Mouse (Mus musculus) inflammation-experienced regulatory T-cells, adult 6 months (primary cell): ENCODE measurements around the gene Zkscan14. TPM values are rescaled to one million over a fixed set of nuclear protein-coding genes. Genes with fewer than 3 reads are reported as not detected.

Source experiments
- ATAC-seq: one replicate; pipeline ENCODE4 v1.8.0; 2017
- polyA plus RNA-seq, 3 experiments: library from polyadenylated mRNA; unstranded; fragments of 100-300 nt; shearing (Covaris generic); gene quantifications; one replicate each; pipeline ENCODE4 v1.2.1; 2017

Gene Zkscan14
- polyA plus RNA-seq, 3 experiments from 2014 or later = 13.9 to 23.1 (median 20.1) TPM

DNA sequence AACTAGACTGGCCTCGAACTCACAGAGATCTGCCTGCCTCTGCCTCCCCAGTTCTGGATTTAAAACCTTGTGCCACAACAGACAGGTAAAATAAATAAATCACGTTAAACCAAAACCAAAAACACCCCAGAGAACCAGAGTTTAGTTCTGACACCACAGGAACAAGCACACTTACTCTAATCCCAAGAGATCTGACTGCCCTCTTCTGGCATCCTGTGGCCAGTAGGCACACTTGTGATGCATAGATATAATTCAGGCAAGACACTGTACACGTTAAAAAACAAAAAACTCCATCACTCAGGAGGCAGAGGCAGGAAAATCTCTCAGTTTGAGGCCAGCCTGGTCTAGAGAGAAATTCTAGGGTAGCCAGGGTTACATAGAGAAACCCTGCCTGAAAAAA is 778 bp upstream of the Zkscan14 start:
- ATAC-seq = no peak

DNA sequence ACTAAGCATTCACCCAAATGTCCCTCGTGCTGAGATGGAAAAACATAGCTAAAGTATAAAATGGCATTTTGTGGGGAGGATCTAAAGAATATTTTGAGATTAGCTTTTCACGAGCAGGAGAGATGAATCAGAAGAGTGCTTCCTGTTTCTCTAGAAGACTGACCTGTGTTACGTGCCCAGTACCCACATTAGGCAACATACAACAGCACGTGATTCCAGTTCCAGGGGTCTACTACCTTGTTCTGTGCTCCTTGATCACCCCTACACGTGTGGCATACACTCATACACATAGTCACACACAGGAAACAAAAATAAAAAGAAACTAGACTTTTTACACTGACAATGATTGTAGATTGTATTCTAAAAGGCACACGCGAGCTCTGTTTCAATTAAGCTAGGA is 1.3 kb downstream of the Zkscan14 start:
- ATAC-seq = no peak

DNA sequence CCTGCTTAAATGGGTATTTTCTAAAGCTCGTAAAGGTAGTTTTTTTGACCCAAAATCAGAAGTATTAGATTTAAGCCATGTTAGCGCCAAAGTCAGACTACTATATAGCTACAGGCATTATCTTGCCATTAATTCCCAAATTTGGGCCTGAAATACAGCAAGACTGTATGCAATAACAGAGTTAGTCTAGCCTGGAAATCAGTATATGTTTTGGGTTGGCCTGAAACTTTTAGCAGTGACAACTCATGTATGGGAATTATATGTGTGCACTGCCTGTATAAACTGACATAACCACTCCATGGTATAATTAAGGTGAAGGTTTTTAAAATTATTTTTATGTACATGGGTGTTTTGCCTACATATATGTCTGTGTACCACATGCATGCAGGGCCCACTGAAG is 9.7 kb downstream of the Zkscan14 start, which contains the start of gene Atp5j2:
TSS of gene Atp5j2 (minus strand) at position 101 of the 400 bp plus-strand sequence.
- ATAC-seq = no peak

DNA sequence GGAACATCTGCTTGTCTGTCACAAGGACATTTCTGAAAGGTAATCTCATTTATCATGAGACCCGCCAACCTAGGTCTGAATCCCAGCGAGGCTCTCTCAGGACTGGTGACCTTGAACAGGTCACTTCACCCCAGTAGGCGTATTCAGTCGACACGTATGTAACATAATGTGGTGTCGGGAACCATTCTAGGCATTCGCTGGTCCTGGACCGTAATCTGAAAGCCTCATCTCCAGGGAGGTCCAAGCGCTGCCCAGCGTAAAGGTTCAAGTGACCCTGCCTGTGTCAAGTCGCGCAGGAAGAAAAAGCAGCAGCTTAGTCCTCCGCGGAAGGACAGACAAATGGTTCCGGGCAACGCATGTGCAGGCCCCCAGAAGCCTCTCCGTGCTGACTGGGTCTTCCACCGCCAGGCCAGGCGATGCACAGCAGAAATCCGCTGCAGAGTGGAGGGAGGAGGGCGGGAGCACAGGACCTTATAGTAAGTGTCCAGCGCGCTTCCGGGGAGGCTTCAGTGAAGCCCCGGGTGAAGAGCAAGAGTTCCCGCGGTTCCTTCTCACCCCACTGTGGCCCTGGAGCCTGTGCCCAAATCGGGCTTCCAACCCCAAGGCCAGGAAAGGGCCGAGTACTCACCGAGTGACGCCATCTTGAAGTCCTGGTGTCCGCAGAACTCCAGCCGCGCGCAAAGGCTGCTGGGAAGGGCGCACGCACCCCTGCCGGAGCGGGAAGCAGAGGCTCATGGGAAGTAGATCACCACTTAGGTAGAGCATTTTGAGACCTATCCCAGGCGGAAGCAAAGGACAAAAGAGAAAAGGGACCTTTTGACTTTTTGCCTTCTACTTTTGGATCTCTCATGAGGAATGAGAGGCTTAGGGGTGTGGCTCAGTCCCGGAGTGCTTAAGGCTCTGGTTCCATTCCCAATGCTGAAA is 10.5 kb downstream of the Zkscan14 start:
- ATAC-seq = peak; percentile 85

DNA sequence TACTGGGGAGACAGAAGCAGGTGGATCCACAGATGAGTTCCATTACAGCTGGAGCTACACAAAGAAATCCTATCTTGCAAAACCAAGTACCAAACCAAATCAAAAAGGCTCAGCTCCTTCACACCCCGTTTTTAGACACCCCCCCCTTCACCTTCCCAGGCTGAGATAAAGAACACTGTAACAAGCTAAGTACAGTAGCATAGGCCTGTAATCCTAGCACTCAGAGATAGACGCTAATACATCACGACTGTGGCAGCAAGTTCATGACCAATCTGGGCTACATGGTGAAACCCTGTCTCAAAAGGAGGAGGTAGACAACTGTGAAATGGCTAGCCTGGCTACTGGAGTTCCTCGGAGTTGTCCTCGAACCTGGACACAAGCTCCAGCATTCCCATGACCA is 11.3 kb downstream of the Zkscan14 start:
- no peak for ATAC-seq

DNA sequence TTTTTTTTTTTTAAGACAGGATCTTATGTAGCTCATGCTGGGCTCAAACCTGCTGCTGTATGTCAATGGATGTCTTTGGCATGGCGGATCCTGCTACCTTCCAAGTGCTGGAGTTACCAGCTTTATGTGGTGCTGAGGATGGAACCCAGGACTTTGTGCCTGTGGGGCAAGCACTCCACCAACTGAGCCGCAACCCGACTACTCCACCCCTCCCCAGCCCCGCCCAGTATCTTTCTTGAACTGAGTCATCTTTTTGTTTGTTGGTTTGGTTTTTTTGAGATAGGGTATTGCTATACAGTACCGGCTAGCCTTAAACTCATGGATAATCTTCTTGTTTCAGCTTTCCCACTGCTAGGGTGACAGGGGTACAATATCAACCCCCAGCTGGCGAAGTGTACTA is 12.3 kb downstream of the Zkscan14 start:
- ATAC-seq = no peak

DNA sequence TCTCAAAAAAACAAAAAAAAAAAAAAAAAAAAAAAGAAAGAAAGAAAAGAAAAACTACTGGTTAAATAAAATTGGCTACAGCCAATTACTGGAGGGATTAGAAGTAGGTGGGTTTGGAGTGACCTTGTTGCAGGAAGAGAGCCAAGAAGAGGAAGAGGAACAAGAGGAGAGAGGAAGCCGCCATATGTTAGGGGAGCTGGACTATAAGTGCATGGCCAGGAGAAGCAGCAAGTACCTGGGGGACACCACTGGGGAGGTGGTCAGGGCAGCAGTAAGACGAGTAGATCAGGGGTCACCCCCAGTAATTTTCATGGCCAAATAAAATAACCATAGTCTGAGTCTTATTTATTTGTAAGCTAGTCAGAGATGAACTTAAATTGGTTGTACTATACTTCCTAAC is 16.4 kb downstream of the Zkscan14 start:
- ATAC-seq = no peak

DNA sequence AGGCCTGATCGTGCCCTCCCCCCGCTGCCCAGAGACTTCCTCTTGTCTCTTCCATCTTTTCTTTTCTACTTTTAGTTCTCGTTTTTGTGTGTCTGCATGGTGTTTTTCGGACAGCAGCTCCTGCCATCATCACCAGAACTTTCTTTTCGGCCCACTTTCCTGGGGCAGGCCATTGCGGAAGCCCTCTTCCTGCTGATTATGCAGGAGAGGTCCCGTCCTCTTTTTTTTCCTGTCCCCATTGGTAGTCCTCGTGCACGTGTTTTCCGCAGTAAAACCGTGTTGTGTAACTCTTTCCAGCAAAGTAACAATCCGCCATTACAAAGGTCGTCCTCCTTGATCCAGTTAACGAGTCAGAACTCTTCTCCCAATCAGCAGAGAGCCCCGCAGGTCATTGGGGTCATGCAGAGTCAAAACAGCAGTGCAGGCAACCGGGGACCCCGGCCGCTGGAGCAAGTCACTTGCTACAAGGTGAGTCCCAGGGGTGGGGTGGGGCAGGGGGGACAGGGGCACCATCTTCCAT is 23.1 kb downstream of the Zkscan14 start:
- ATAC-seq = no peak

DNA sequence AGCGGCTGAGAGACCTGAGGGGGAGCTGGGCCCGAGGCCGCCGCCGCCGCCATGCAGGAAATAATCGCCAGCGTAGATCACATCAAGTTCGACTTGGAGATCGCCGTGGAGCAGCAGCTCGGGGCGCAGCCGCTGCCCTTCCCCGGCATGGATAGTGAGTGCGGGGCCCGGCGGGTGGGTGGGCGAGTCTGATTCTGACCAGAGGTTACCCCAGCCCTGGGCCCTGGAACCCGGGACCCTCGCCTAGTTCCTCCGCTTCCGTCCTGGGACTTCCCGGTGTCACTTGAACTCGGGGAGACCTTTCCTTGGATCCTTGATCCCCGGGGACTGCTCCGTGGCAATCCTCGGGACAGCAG is 34.4 kb downstream of the Zkscan14 start:
- ATAC-seq = no peak

DNA sequence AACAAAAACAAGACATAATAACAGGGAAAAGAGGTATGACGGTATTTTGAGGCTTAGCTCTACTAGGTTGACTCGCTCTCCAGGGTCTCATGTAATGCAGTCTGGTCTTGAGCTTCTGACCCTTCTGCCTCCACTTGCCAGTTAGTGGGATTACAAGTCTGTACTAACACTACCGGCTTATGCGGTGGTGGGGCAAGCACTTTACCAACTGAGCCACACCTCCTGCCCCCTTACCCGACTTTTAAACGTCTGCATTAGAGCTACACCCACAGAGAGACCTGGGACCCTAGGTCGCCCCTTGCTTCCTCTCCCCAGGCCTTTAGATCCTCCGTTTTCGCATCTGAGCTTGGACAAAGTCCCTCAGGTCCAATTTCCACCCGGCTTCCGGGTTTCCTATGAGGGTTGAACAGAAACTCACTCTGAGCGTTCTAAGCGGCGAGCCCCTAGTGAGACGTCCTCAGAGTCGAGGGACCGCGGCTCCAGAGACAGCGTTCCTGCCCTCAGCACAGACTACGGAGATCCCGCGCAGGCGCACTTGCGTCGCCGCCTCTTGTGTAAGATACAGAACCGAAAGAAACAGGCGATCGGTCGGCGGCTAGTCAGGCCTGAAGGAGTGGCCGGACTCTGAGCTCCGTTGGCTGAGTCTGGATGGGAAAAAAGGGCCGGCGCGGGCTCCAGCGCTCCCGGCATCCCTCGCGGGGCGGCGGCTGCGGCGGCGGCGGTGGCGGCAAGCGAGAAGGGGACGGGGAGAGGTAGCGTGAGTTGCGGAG is 34.9 kb downstream of the Zkscan14 start, which contains the start of the genes Ptcd1 and Cpsf4:
TSS of gene Ptcd1 (minus strand) at position 573 of the 770 bp plus-strand sequence.
TSS of gene Cpsf4 (plus strand) at position 678 of the 770 bp plus-strand sequence.
- ATAC-seq = peak; percentile 94

DNA sequence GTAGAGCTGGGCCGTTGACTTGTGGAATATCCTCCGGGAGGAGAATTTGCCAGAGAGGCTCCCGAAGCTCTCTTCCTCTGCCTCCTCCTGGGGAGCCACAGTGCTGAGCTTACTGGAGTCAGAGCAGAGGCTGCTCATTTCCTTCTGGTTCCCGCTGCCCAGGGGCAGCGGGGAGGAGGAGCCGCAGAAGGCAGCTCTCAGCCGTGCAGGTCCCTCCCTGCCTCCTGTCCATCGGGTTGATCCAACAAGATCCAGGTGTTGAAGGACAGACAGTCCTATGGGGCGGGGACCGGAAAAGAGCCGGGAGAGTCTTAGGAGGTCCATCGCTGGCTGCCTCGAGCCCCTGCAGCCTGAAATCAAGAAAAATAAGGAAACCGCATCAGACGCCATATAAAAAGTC is 36.5 kb downstream of the Zkscan14 start:
- no peak for ATAC-seq

DNA sequence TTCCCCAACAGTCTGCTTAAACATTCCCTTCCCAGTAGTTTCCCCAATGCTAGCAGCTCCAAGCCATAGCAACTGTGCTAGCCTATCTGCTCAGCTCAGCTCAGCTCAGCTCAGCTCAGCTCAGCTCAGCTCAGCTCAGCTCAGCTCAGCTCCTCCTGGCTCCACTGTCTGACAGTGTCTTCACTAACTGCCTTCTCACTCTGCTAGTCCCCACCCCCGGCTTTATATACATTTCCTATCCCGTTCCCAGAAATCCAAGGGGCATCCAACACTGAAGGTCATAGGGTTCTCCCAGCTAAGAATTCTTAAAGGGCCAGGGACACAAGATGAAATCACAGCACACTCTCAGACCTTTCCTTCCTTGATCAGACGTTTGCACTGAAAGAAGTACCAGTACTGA is 37.0 kb downstream of the Zkscan14 start:
- ATAC-seq = no peak

DNA sequence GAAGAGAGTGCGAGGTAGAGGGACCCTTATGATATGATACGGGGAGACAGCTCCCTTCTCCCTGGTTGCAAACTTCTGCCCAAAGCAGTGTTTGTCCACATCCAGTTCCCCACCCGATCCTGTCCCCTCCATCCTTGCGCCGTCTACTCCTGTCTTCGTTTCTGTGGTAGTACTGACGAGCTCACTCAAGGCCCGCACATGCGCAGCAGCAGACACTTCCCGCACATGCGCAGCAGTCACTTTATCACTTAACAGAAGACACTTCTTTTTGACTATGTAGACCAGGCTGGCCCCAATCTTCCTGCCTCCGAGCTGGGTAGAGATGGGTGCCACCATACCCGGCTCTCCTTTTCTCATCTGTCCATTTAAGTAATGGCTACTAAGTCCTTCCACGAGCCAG is 40.3 kb downstream of the Zkscan14 start:
- no peak for ATAC-seq

DNA sequence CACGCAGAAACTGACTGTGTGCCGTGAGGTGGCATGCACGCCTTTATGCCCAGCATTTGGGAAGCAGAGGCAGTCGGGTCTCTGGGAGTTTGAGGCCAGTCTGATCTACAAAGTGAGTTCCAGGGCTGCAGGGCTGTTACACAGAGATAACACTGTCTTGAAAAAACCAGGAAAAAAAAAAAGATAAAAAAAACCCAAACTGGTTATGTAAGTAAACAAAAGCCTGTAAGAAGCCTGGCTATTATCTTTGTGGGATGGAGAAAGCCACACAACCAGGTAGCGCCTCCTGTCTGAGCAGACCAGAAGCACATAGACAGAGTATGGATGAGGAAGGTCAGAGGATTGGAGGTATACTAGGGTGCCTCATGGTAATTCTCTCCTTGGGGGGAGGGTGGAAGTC is 49.0 kb downstream of the Zkscan14 start:
- ATAC-seq = no peak

DNA sequence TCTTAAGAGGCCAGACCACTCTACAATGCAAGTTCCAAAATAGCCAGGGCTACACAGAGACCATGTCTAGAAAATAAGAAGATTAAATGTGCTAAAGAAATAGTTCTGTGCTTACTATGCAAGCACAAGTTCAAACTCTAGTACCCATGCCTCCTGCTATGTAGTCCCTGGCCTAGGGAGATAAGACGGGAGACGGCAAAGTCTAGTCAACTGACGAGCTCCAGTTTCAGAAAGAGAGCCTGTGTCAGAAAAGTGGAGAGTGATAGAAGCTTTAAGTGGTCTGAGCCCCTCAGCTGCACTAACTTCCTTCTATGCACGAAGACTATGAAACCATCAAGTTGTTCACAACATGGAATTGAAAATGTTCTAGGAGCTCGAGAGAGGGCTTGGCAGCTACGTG is 52.4 kb downstream of the Zkscan14 start:
- ATAC-seq = no peak

DNA sequence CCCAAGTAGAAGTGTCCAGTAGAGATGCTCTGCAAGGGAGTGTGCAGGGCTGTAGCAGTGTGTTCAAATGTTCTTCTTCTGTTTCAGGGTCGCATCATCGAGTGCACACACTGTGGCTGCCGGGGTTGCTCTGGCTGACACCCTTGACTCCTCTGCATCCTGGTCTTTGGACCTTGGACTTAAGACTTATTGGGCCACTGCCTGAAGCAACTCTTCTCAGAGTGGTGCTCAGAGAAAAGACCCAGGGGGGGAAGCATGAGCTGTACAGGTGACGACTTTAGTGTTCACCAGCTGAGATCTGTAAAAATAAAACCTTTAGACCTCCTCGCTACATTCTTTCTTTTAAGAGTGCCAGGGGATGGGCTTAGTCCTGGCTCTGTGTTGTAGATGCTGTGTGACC is 53.9 kb downstream of the Zkscan14 start:
- no peak for ATAC-seq

Other genes starting within 250 kb of the Zkscan14 start
- gene Smurf1, start 236.0 kb downstream of the Zkscan14 start, polyA plus RNA-seq = 1 to 10 TPM; 2.7 to 6.8 (median 5.4) TPM
- gene Gm4871, start 169.1 kb downstream of the Zkscan14 start, polyA plus RNA-seq = not detected
- gene 1700018F24Rik, start 158.9 kb downstream of the Zkscan14 start, polyA plus RNA-seq = not detected
- gene Arpc1a, start 118.0 kb downstream of the Zkscan14 start, polyA plus RNA-seq = 10 to 100 TPM; 86.2 to 96.6 (median 91.8) TPM
- gene Kpna7, start 117.8 kb downstream of the Zkscan14 start, polyA plus RNA-seq = not detected
- 1,000 to 10,000 TPM in 1 of 3 experiments, 100 to 1,000 TPM in 2; 806 to 1,201 (median 880) TPM for gene Arpc1b, start 87.7 kb downstream of the Zkscan14 start, polyA plus RNA-seq
- gene Pdap1, start 61.6 kb downstream of the Zkscan14 start, polyA plus RNA-seq = 10 to 100 TPM; 34.4 to 55.2 (median 47.9) TPM
- 100 to 1,000 TPM; 114 to 119 (median 115) TPM for gene Bud31, start 61.5 kb downstream of the Zkscan14 start, polyA plus RNA-seq
- gene Ptcd1, start 34.8 kb downstream of the Zkscan14 start, polyA plus RNA-seq = 10 to 100 TPM; 10.5 to 15.2 (median 13.2) TPM
- 10 to 100 TPM; 11.7 to 18.4 (median 15.5) TPM for gene Cpsf4, start 34.7 kb downstream of the Zkscan14 start, polyA plus RNA-seq
- 100 to 1,000 TPM; 377 to 453 (median 389) TPM for gene Atp5j2, start 9.8 kb downstream of the Zkscan14 start, polyA plus RNA-seq
- gene Zkscan5, start 2.7 kb upstream of the Zkscan14 start, polyA plus RNA-seq = 1 to 10 TPM; 4.1 to 7.6 (median 6.7) TPM
- gene Zfp655, start 29.8 kb upstream of the Zkscan14 start, polyA plus RNA-seq = 10 to 100 TPM; 59.4 to 73.3 (median 59.6) TPM
- gene Zscan25, start 78.6 kb upstream of the Zkscan14 start, polyA plus RNA-seq = under 1 TPM; 0.44 to 0.53 (median 0.49) TPM
- not detected for gene Cyp3a57, start 143.4 kb upstream of the Zkscan14 start, polyA plus RNA-seq